Comparison of ENCODE assay signal across 7 mouse cellular contexts in genomic region chr11:120086702-120087152, GRCm38 (mm10). TPM values are rescaled to one million over a fixed set of nuclear protein-coding genes. Genes with fewer than 3 reads are reported as not detected.
DNase-seq lines count a peak whose midpoint lies in the region; ATAC-seq lines count a peak whose summit lies in the region.

TSS of gene Cep131 (minus strand) at chr11:120086827.

- no peaks in the 10 kb centered on the region for H3K27me3 ChIP-seq in intestine, embryonic 15.5 days (replicated peaks)
- no peaks in the 10 kb centered on the region for H3K27me3 ChIP-seq in midbrain, embryonic 10.5 days (ENCODE audit: low read depth, poor library complexity, severe bottlenecking)

- DNase-seq in adrenal gland, adult 2 months: peak; percentile 99
- DNase-seq in embryo, embryonic 11.5 days (ENCODE audit: low read depth, low spot score): peak; percentile 97
- DNase-seq in gastrocnemius, postnatal 36 days: peak; percentile 94 to 97
- DNase-seq in left cerebral cortex, postnatal 25 days (ENCODE audit: low spot score in 2 of 2): peak; percentile 97 to 99
- peak; percentile 98 for DNase-seq in midbrain, embryonic 10.5 days (ENCODE audit: low spot score)
- DNase-seq in right cerebral cortex, postnatal 4 days: peak; percentile 92

- no peaks in the 10 kb centered on the region for H3K9me3 ChIP-seq in intestine, embryonic 15.5 days
- H3K9me3 ChIP-seq in midbrain, embryonic 10.5 days (replicated peaks): no peaks in the 10 kb centered on the region

- H3K27ac ChIP-seq in intestine, embryonic 15.5 days: peak within 1 kb of the TSS; percentile 78
- peak within 1 kb of the TSS; percentile 92 for H3K27ac ChIP-seq in midbrain, embryonic 10.5 days (replicated peaks)

- peaks cover 8% of the 10 kb centered on the region for H3K4me1 ChIP-seq in intestine, embryonic 15.5 days (replicated peaks)
- H3K4me1 ChIP-seq in midbrain, embryonic 10.5 days: peaks cover 27% of the 10 kb centered on the region

- WGBS in intestine, embryonic 15.5 days: under 1% methylated on average over 42 of the region's 42 CpGs
- WGBS in midbrain, embryonic 10.5 days: 0% methylated on average over 42 of the region's 42 CpGs

- peak within 1 kb of the TSS; percentile 98 for H3K4me3 ChIP-seq in intestine, embryonic 15.5 days (replicated peaks)
- H3K4me3 ChIP-seq in midbrain, embryonic 10.5 days: peak within 1 kb of the TSS; percentile 76

- H3K36me3 ChIP-seq in intestine, embryonic 15.5 days: peaks cover 13% of the 10 kb centered on the region; the same call in 1 of the 2 replicates
- H3K36me3 ChIP-seq in midbrain, embryonic 10.5 days: peaks cover 44% of the 10 kb centered on the region

- intact Hi-C loops in gastrocnemius, postnatal 36 days (cut with DNase I): no loop called here
- intact Hi-C loops in left cerebral cortex, postnatal 25 days (cut with DNase I): no loop called here

- ATAC-seq in intestine, embryonic 15.5 days: peak; percentile 100

- peak within 1 kb of the TSS; percentile 78 for H3K4me2 ChIP-seq in intestine, embryonic 15.5 days (replicated peaks)

- H3K9ac ChIP-seq in intestine, embryonic 15.5 days: peak within 1 kb of the TSS; percentile 96

RNA-seq across cellular contexts. Expression of gene Cep131, which starts in this region (rescaled TPM):
- 100 to 1,000 TPM in 1 of 2 experiments, 10 to 100 TPM in 1; 74.3 to 121 TPM for total RNA-seq in adrenal gland, adult 2 months (2021)
- 33.6 and 50.6 TPM in 2 replicates for polyA plus RNA-seq in adrenal gland, adult 2 months (2012; rRNA removed)
- total RNA-seq in gastrocnemius, postnatal 36 days (2021): 1 to 10 TPM; 6.6 to 8.0 TPM
- polyA plus RNA-seq in intestine, embryonic 15.5 days (2015; fragmentation: Nextera tagmentation; extraction: Ambion mirVana): 14.2 and 19.7 TPM in 2 replicates
- total RNA-seq in left cerebral cortex, postnatal 25 days (2021): 10 to 100 TPM; 23.4 to 32.2 TPM
- polyA plus RNA-seq in midbrain, embryonic 10.5 days (2016; fragmentation: Nextera tagmentation; extraction: Ambion mirVana): 38.1 and 45.9 TPM in 2 replicates

Comparison
In these comparisons a context has a peak if more than half of its experiments do, and no peak if none do; other contexts are left out.
1. Peak in every context shown above with its lines: DNase-seq, ATAC-seq, H3K4me3 ChIP-seq and H3K27ac ChIP-seq.